Mouse (Mus musculus) neural tube, embryonic 12.5 days (tissue): Measurements from ENCODE around the gene Efnb2. TPM values are rescaled to one million over a fixed set of nuclear protein-coding genes. Genes with fewer than 3 reads are reported as not detected.
A peak's percentile ranks its signal among the peaks of the same experiment; 100 is the strongest.

Source experiments
- ATAC-seq: fragments of 200-750 bp; cut with Nextera tagmentation; 2 replicates; pipeline ENCODE4 v1.8.0; 2017; ENCODE audit warnings: low read depth, mild to moderate bottlenecking, moderate TSS enrichment, moderate library complexity; ENCODE audit not compliant: low FRiP score
- H3K27ac ChIP-seq: fragments of 300-500 bp; sonication (generic); 2 replicates; pipeline ENCODE4 v1.5.1; 2016
- H3K27me3 ChIP-seq: fragments of 300-500 bp; sonication (generic); replicated peaks from 2 replicates; pipeline ENCODE4 v1.6.1; 2016; ENCODE audit warnings: mild to moderate bottlenecking
- H3K36me3 ChIP-seq: fragments of 300-500 bp; sonication (generic); 2 replicates; pipeline ENCODE4 v1.6.1; 2016; ENCODE audit warnings: mild to moderate bottlenecking
- H3K4me1 ChIP-seq: fragments of 300-500 bp; sonication (generic); 2 replicates; pipeline ENCODE4 v1.6.1; 2016
- H3K4me2 ChIP-seq: fragments of 300-500 bp; sonication (generic); replicated peaks from 2 replicates; pipeline ENCODE4 v1.6.1; 2016; ENCODE audit warnings: mild to moderate bottlenecking
- H3K4me3 ChIP-seq: fragments of 300-500 bp; sonication (generic); 2 replicates; pipeline ENCODE4 v1.5.1; 2016
- H3K9ac ChIP-seq: fragments of 300-500 bp; sonication (generic); 2 replicates; pipeline ENCODE4 v1.6.1; 2016; ENCODE audit warnings: mild to moderate bottlenecking
- H3K9me3 ChIP-seq: fragments of 300-500 bp; sonication (generic); 2 replicates; pipeline ENCODE4 v1.6.1; 2016; ENCODE audit warnings: mild to moderate bottlenecking
- WGBS: fragments of 180-500 bp; shearing (Covaris S2); methylation state at CpG from one replicate; pipeline ENCODE4 v1.1.7; 2016; 5-methylcytosine and 5-hydroxymethylcytosine counted together
- polyA plus RNA-seq: library from polyadenylated mRNA; unstranded; fragments of >200 nt; fragmentation: Nextera tagmentation; extraction: Ambion mirVana; gene quantifications from 2 replicates; pipeline ENCODE4 v1.2.1, GENCODE M21; 2016

The Efnb2 gene
- polyA plus RNA-seq = 45.5 and 50.8 TPM in 2 replicates

DNA sequence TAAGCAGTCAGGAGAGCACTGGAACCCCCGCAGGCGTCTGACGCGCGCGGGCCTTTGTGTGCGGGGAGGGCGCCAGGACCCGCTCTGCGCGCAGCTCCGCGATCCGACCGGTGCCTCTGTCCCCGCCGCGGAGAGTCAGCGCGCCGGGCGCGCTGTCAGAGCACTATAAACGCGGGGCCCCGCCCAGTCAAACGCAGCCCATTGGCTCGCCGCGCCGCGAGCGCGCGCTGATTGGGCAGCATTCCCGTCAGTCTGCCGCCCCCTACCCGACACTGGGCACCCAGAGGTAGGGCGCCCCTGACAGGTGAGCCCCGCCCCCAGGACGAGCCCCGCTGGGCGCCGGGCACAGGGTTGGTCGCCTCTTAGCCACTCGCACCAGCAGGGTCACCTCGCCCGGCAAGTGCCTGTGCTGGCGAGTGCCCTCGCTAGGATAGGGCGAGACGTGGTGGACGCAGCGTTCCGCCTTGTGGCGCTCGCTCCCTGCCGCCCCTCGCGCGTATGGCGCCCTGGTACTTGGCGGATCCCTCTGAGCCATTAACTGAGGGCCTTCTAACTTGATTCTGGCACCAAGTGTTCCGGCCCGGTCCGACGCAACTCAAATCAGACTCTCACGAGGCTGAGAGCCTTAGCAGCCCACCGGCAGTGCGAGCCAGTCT lies at the start of gene Efnb2:
Gene Efnb2 (minus strand): TSS at position 140 of the 656 bp plus-strand sequence.
- Histone ChIP-seq H3K4me3 (peak within 1 kb of the TSS; percentile 99), H3K9ac (peak within 1 kb of the TSS; percentile 98), H3K27me3 (no peaks in the 10 kb centered on the region), H3K9me3 (no peaks in the 10 kb centered on the region), H3K4me2 (peak within 1 kb of the TSS; percentile 84), H3K4me1 (peaks cover 9% of the 10 kb centered on the region), H3K36me3 (0 out of 2 replicates have a peak, but pooled peaks cover 2% of the 10 kb centered on the region), H3K27ac (peak within 1 kb of the TSS; percentile 84)
- peak; percentile 91 for ATAC-seq
- under 1% methylated on average over 70 of the region's 70 CpGs for WGBS

DNA sequence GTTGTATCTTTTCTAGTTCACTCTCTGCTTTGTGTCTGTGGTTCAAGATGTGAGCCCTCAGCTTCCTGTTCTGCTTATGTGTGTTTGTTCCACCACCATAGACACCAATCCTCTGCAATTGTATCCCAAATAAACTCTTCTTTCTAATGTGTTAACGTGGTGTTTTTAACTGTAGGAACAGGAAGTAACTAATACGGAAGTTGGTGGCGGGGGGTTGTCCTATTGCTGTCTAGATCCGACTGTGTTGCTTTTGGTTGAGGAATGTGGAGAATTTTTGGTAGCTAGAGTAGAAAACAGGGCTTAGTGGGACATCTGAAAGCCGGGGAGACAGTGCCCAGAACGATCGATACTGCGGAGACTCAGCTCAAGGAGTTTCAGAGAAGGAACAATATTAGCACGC lies 43.8 kb upstream of the Efnb2 start:
- no peaks in the 10 kb centered on the region for H3K36me3 ChIP-seq
- ATAC-seq = no peak
- H3K9me3 ChIP-seq = no peaks in the 10 kb centered on the region
- H3K9ac ChIP-seq = no peak overlapping the region
- no peak overlapping the region for H3K4me3 ChIP-seq
- no peak overlapping the region for H3K27ac ChIP-seq
- H3K4me1 ChIP-seq = no peaks in the 10 kb centered on the region
- no peaks in the 10 kb centered on the region for H3K27me3 ChIP-seq
- 79% methylated on average over 9 of the region's 9 CpGs for WGBS
- no peak overlapping the region for H3K4me2 ChIP-seq

- whole genome bisulfite sequencing = 84% methylated on average over 2 of the region's 2 CpGs
- no peak for ATAC-seq
- H3K9ac ChIP-seq = no peak overlapping the region
These were observed 42.6 kb upstream of the Efnb2 start for GRCm38 (mm10) chr8:8703668-8704067.

GRCm38 (mm10) chr8:8700821-8701220 lies 39.8 kb upstream of the Efnb2 start:
- WGBS = 93% methylated on average over 10 of the region's 10 CpGs
- no peaks in the 10 kb centered on the region for H3K4me1 ChIP-seq
- H3K27me3 ChIP-seq = no peaks in the 10 kb centered on the region
- no peak overlapping the region for H3K4me2 ChIP-seq
- no peak overlapping the region for H3K9ac ChIP-seq
- no peak overlapping the region for H3K4me3 ChIP-seq
- H3K9me3 ChIP-seq = no peaks in the 10 kb centered on the region
- H3K27ac ChIP-seq = no peak overlapping the region
- no peaks in the 10 kb centered on the region for H3K36me3 ChIP-seq
- no peak for ATAC-seq

More at GRCm38 (mm10) chr8:8703668-8704067, 42.6 kb upstream of the Efnb2 start:
- H3K4me1 ChIP-seq = no peaks in the 10 kb centered on the region
- H3K27ac ChIP-seq = no peak overlapping the region
- H3K9me3 ChIP-seq = no peaks in the 10 kb centered on the region
- no peaks in the 10 kb centered on the region for H3K36me3 ChIP-seq
- no peak overlapping the region for H3K4me3 ChIP-seq
- H3K4me2 ChIP-seq = no peak overlapping the region
- no peaks in the 10 kb centered on the region for H3K27me3 ChIP-seq

DNA sequence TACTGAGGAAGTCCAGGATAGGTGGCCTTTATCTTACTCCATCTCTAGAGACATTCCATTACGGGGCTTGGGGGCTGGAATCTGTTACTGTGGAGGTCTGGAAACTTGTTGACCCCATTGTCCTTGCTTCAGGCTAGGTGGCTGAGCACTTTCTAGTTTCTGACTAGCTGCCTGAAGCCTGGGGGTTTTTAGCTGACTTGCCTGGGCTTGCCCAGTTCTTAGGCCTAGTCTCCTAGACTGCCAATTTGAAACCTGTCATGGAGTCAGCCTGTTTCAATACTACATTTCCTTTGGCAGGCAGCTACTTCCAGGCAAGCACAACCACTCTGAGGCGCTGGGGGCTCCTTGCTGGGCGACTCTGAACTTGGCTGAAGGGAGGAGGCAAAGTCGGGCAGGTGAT lies 39.2 kb upstream of the Efnb2 start:
- no peak overlapping the region for H3K4me2 ChIP-seq
- H3K9me3 ChIP-seq = no peaks in the 10 kb centered on the region

DNA sequence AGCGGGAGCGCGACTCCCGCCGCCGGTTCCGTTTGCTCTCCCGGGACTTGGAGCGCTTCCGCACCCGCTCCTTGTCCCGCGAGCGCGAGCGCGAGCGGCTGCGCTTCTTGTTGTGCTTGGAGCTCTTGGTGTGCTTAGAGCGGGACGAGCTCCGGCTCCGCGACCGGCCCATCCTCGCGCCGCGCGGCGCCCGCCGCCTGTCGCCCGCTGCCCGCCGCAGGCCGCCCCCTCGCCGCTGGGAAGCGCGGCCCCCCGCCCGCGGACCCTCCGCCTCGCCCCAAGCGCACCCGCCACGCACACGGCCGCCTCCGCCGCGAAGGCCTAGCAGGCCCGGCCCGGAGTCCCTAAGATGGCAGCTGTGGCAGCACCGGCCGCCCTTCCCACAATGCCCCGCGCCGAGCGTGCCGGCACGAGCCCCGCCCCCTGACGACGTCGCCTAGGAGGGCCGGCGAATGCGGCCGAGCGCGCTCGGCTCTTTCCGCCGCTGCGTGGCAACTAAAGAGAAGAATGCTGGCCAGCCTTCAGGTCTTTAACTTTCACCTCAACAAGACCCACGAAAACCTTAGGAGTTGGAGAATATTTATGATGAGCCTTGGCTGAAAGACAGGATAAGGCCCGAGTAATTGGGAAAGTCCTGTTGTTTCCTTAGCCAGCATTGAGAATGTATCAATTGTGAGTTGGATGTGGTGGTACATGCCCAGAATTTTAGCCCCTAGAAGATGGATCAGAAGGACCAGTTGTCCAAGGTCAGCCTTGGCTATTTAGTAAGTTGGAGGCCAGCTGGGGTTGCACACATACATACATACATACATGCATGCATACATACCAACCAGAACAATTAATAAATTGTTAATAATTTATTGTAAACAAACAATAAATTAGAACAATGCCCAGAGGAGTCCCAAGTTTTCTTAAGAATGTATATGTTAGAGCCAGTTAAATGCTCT lies 29.4 kb upstream of the Efnb2 start, which contains the start of gene Arglu1:
Gene Arglu1 (minus strand): TSS at position 376 of the 947 bp plus-strand sequence.
- Histone ChIP-seq H3K4me3 (peak within 1 kb of the TSS; percentile 94), H3K27ac (peak within 1 kb of the TSS; percentile 93), H3K9me3 (no peaks in the 10 kb centered on the region), H3K27me3 (no peaks in the 10 kb centered on the region), H3K9ac (peak within 1 kb of the TSS; percentile 99), H3K4me1 (peaks cover 27% of the 10 kb centered on the region), H3K4me2 (peak within 1 kb of the TSS; percentile 84), H3K36me3 (no peaks in the 10 kb centered on the region)
- ATAC-seq = peak; percentile 96
- WGBS = under 1% methylated on average over 81 of the region's 81 CpGs

More for the DNA sequence above, 39.2 kb upstream of the Efnb2 start:
- 79% methylated on average over 4 of the region's 4 CpGs for WGBS
- Histone ChIP-seq H3K27me3 (no peaks in the 10 kb centered on the region), H3K4me3 (no peak overlapping the region), H3K36me3 (no peaks in the 10 kb centered on the region), H3K27ac (no peak overlapping the region), H3K9ac (no peak overlapping the region), H3K4me1 (no peaks in the 10 kb centered on the region)
- ATAC-seq = no peak

- Histone ChIP-seq H3K9ac (peak overlapping the region; percentile 99), H3K36me3 (no peaks in the 10 kb centered on the region), H3K27ac (peak overlapping the region; percentile 93), H3K4me1 (peaks cover 28% of the 10 kb centered on the region), H3K4me2 (peak overlapping the region; percentile 84), H3K27me3 (no peaks in the 10 kb centered on the region), H3K4me3 (peak overlapping the region; percentile 94), H3K9me3 (no peaks in the 10 kb centered on the region)
- WGBS = under 1% methylated on average over 68 of the region's 68 CpGs
- ATAC-seq = peak; percentile 77
These were observed 28.6 kb upstream of the Efnb2 start for GRCm38 (mm10) chr8:8689454-8690145.

GRCm38 (mm10) chr8:8688823-8689453 lies 27.9 kb upstream of the Efnb2 start:
- Histone ChIP-seq H3K4me2 (peak overlapping the region; percentile 84), H3K4me3 (peak overlapping the region; percentile 94), H3K9ac (peak overlapping the region; percentile 99), H3K27ac (no peak overlapping the region), H3K27me3 (no peaks in the 10 kb centered on the region), H3K4me1 (peaks cover 28% of the 10 kb centered on the region), H3K36me3 (no peaks in the 10 kb centered on the region), H3K9me3 (no peaks in the 10 kb centered on the region)
- ATAC-seq = no peak
- WGBS = 14% methylated on average over 9 of the region's 9 CpGs

GRCm38 (mm10) chr8:8685517-8685916 lies 24.5 kb upstream of the Efnb2 start:
- ATAC-seq = no peak

GRCm38 (mm10) chr8:8682697-8683096 lies 21.7 kb upstream of the Efnb2 start:
- Histone ChIP-seq H3K27ac (no peak overlapping the region), H3K27me3 (no peaks in the 10 kb centered on the region), H3K4me2 (no peak overlapping the region), H3K9ac (no peak overlapping the region), H3K36me3 (peaks cover 31% of the 10 kb centered on the region), H3K4me3 (no peak overlapping the region), H3K9me3 (no peaks in the 10 kb centered on the region), H3K4me1 (peaks cover 16% of the 10 kb centered on the region)
- no peak for ATAC-seq
- 65% methylated on average over 3 of the region's 3 CpGs for WGBS

More at GRCm38 (mm10) chr8:8685517-8685916, 24.5 kb upstream of the Efnb2 start:
- H3K27ac ChIP-seq = no peak overlapping the region
- 88% methylated on average over 2 of the region's 2 CpGs for WGBS
- no peak overlapping the region for H3K4me3 ChIP-seq
- peaks cover 16% of the 10 kb centered on the region for H3K36me3 ChIP-seq
- H3K9me3 ChIP-seq = no peaks in the 10 kb centered on the region
- 0 out of 2 replicates have a peak overlapping the region, but pooled peaks have one; percentile 8 for H3K4me2 ChIP-seq
- H3K27me3 ChIP-seq = no peaks in the 10 kb centered on the region
- no peak overlapping the region for H3K9ac ChIP-seq
- peaks cover 28% of the 10 kb centered on the region for H3K4me1 ChIP-seq

DNA sequence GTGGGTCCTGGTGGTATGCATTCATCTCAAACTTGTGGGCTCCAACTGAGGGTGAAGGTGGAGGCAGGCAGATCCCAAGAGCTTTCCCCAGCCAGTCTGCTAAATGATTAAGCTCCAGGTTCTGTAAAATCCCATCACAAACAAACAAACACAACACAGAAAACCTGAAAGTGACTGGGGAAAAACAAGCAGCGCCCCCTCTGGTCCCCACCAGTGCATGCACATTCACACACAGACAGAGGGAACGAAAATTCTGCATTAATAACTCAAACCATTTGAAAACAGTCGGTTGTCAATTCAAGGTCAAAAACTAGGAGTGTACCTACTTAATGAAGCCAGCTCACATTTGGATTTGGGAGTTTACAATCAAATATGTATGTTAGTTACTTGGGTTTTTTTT lies 17.2 kb upstream of the Efnb2 start:
- Histone ChIP-seq H3K36me3 (peaks cover 58% of the 10 kb centered on the region), H3K9ac (no peak overlapping the region)
- no peak for ATAC-seq

More for the DNA sequence above, 17.2 kb upstream of the Efnb2 start:
- 89% methylated on average over 3 of the region's 3 CpGs for WGBS
- Histone ChIP-seq H3K9me3 (no peaks in the 10 kb centered on the region), H3K4me1 (no peaks in the 10 kb centered on the region), H3K27ac (no peak overlapping the region), H3K4me3 (no peak overlapping the region), H3K4me2 (no peak overlapping the region), H3K27me3 (no peaks in the 10 kb centered on the region)
